Mouse (Mus musculus): ENCODE data around the gene Bend5. TPM values are rescaled to one million over a fixed set of nuclear protein-coding genes. Genes with fewer than 3 reads are reported as not detected.

The Bend5 gene
- total and polyA plus RNA-seq, 3 experiments: not detected

DNA sequence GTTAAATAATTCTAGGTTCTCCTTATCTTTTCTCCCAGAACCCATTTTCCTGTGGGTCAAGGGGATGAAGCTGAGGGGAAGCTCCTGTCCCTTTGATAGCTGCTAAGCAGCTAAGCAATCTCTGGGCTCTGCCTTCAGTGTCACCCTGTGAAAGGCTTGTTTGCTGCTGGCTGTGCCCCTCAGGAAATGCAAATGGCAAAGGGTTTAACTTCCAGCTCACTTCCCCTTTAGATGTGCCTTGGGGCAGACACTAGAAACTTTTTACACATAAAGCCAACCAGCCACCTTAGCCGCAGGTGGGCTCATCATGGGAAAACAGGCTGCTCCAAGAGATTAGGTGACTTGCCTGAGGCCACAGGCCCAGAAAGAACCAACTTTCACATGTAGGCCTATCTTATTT, 26.9 kb downstream of the Bend5 start:
- H3K27ac ChIP-seq (ENCODE audit: control insufficient read depth, low read depth, low read length): no peak overlapping the region

DNA sequence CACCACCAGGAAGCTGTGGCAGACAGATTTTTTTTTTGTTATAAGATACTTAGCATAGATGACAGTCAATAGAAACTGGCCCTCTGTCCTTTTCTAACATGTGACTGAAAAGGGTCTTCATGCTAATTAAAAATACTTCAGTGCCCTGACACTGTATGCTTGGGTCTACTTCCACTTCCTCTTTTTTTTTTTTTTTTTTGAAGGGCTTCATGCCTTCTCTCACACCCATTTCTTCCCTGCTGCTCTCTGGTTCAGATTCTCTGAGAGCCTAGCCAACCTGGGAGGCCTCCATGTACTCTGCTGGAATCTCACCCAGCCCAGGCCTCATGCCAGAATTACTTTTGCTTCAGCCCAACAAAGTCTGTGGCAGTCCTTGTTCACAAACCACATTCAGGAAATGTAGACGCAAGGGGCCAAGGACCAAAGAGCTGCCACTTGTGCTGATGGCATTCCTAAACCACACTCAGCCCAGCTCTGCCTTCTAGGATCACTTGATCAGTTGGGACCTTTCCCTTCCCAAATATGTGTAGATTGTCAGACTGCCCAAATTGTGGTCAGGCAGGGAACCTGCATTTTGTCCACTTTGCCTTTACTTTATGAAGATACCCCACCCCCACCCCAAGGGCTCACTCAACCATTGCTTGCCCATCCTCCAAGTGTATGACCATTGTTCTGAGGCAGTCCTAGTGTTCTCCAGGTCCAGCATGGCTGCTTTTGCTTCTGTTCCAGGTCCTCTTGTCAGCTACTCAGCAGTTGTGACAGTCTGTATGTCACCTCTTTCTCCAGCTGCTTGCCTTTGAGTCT, 27.8 kb downstream of the Bend5 start:
- Histone ChIP-seq H3K27ac (ENCODE audit: control insufficient read depth, low read depth, low read length) (no peak overlapping the region), H3K27me3 (ENCODE audit: control insufficient read depth in 1 of 2, insufficient read depth in 2 of 2, low read length in 2 of 2) (no peaks in the 10 kb centered on the region), H3K36me3 (ENCODE audit: control insufficient read depth in 1 of 2, insufficient read depth in 2 of 2, low read length in 2 of 2) (no peaks in the 10 kb centered on the region), H3K9me3 (replicated peaks; ENCODE audit: insufficient read depth, low read length) (no peaks in the 10 kb centered on the region), H3K79me2 (ENCODE audit: control insufficient read depth, insufficient read depth, low read length, poor library complexity) (no peaks in the 10 kb centered on the region), H3K4me1 (ENCODE audit: control insufficient read depth in 1 of 2, insufficient read depth in 2 of 2, low read length in 2 of 2) (no peaks in the 10 kb centered on the region), H3K9ac (ENCODE audit: control insufficient read depth, low read depth, low read length, poor library complexity, severe bottlenecking) (no peak overlapping the region), H3K4me3 (ENCODE audit: control insufficient read depth in 1 of 2, insufficient read depth in 1 of 2, low read depth in 2 of 2, low read length in 2 of 2) (no peak overlapping the region)
- TF ChIP-seq ZNF384 (IDR thresholded peaks at IDR 0.05; ENCODE audit: low read depth, low read length) (peak; percentile 65), USF2 (IDR thresholded peaks at IDR 0.05; ENCODE audit: borderline replicate concordance in 1 of 2, insufficient read depth in 1 of 2, low read depth in 1 of 2, low read length in 2 of 2) (no peak)
- no peak for DNase-seq (ENCODE audit: low read depth, low spot score)

More for the DNA sequence above, 26.9 kb downstream of the Bend5 start:
- no peak for DNase-seq (ENCODE audit: low read depth, low spot score)
- no peak overlapping the region for H3K4me3 ChIP-seq (ENCODE audit: control insufficient read depth in 1 of 2, insufficient read depth in 1 of 2, low read depth in 2 of 2, low read length in 2 of 2)
- no peaks in the 10 kb centered on the region for H3K4me1 ChIP-seq (ENCODE audit: control insufficient read depth in 1 of 2, insufficient read depth in 2 of 2, low read length in 2 of 2)
- H3K79me2 ChIP-seq (ENCODE audit: control insufficient read depth, insufficient read depth, low read length, poor library complexity): no peaks in the 10 kb centered on the region
- no peaks in the 10 kb centered on the region for H3K36me3 ChIP-seq (ENCODE audit: control insufficient read depth in 1 of 2, insufficient read depth in 2 of 2, low read length in 2 of 2)
- TF ChIP-seq POLR2A (IDR thresholded peaks at IDR 0.05; ENCODE audit: control insufficient read depth in 1 of 2, insufficient read depth in 1 of 2, low read depth in 1 of 2, low read length in 2 of 2, poor library complexity in 1 of 2) (no peak), JUND (IDR thresholded peaks at IDR 0.05; ENCODE audit: low read depth, low read length) (no peak), POLR2AphosphoS2 (IDR thresholded peaks at IDR 0.05; ENCODE audit: low read length) (no peak), SIN3A (IDR thresholded peaks at IDR 0.05; ENCODE audit: low read length) (no peak), ZKSCAN1 (IDR thresholded peaks at IDR 0.05; ENCODE audit: low read depth, low read length) (no peak), E2F4 (IDR thresholded peaks at IDR 0.05; ENCODE audit: borderline replicate concordance, low read depth, low read length) (no peak), MAFK (IDR thresholded peaks at IDR 0.05; ENCODE audit: borderline replicate concordance, low read depth, low read length) (no peak), CHD1 (IDR thresholded peaks at IDR 0.05; ENCODE audit: low read depth, low read length) (no peak)
- H3K27me3 ChIP-seq (ENCODE audit: control insufficient read depth in 1 of 2, insufficient read depth in 2 of 2, low read length in 2 of 2): no peaks in the 10 kb centered on the region
- no peaks in the 10 kb centered on the region for H3K9me3 ChIP-seq (replicated peaks; ENCODE audit: insufficient read depth, low read length)
- H3K9ac ChIP-seq (ENCODE audit: control insufficient read depth, low read depth, low read length, poor library complexity, severe bottlenecking): no peak overlapping the region

DNA sequence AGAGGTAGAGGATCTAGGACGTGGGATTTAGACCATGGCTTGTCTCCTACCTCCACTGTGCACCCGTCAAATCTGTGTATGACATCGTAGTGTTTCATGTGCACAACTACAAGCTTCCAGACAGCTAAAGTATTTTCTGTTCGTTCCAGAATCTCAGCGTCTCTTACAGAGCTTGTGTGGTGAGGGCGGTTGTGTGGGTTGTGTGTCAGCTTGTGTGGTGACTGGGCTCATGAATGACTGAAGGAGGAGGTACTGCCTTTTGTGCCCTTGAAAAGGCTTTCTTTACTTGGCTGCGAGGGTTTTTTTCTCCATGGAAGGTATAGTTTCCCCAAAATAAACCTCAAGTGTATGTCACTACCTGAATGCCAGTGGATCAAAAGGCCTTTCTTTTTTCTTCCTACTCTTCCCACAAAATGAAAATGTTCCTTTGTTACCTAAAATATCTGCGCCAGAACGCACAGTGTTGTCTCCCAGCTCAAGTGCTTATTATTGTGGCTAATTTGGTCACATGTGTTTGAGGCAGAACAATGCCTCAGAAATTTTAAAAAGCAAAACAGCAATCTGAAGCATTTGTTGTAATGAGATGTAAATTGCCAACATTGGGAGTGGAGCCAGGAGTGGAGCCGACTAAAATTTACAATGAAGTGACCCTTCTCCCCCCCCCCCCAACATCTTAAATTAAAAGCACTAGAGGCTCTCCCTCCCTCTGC, 29.3 kb downstream of the Bend5 start:
- Histone ChIP-seq H3K4me3 (ENCODE audit: control insufficient read depth in 1 of 2, insufficient read depth in 1 of 2, low read depth in 2 of 2, low read length in 2 of 2) (no peak overlapping the region), H3K27ac (ENCODE audit: control insufficient read depth, low read depth, low read length) (no peak overlapping the region), H3K27me3 (ENCODE audit: control insufficient read depth in 1 of 2, insufficient read depth in 2 of 2, low read length in 2 of 2) (no peaks in the 10 kb centered on the region), H3K36me3 (ENCODE audit: control insufficient read depth in 1 of 2, insufficient read depth in 2 of 2, low read length in 2 of 2) (no peaks in the 10 kb centered on the region), H3K9me3 (replicated peaks; ENCODE audit: insufficient read depth, low read length) (no peaks in the 10 kb centered on the region), H3K4me1 (ENCODE audit: control insufficient read depth in 1 of 2, insufficient read depth in 2 of 2, low read length in 2 of 2) (no peaks in the 10 kb centered on the region), H3K79me2 (ENCODE audit: control insufficient read depth, insufficient read depth, low read length, poor library complexity) (no peaks in the 10 kb centered on the region), H3K9ac (ENCODE audit: control insufficient read depth, low read depth, low read length, poor library complexity, severe bottlenecking) (no peak overlapping the region)
- TF ChIP-seq ELF1 (IDR thresholded peaks at IDR 0.05; ENCODE audit: low read depth, low read length) (no peak), UBTF (IDR thresholded peaks at IDR 0.05; ENCODE audit: borderline replicate concordance, insufficient read depth, low read depth, low read length) (no peak)
- no peak for DNase-seq (ENCODE audit: low read depth, low spot score)
